Mouse (Mus musculus) spleen, adult 2 months (tissue): Measurements from ENCODE around the gene Vmn1r209.

Experiments
- CTCF ChIP-seq: fragments of 200-500 bp; IDR thresholded peaks from 2 replicates; pipeline ENCODE4 v1.5.1; 2011; ENCODE audit warnings: mild to moderate bottlenecking, inconsistent platforms; ENCODE audit not compliant: insufficient read depth, insufficient read length, insufficient replicate concordance; ENCODE audit errors: extremely low read depth
- POLR2A ChIP-seq: fragments of 200-500 bp; IDR thresholded peaks from 2 replicates; pipeline ENCODE4 v1.6.1; 2011; ENCODE audit warnings: low read depth, low read length, inconsistent platforms

- no peak for TF ChIP-seq CTCF
- TF ChIP-seq POLR2A = no peak
Measured at GRCm38 (mm10) chr13:22831248-22831647, 21.8 kb upstream of the Vmn1r209 start, which contains the start of gene Vmn1r210.
